Mouse (Mus musculus): Measurements from ENCODE around the gene Ephx3.

Gene Ephx3

DNA sequence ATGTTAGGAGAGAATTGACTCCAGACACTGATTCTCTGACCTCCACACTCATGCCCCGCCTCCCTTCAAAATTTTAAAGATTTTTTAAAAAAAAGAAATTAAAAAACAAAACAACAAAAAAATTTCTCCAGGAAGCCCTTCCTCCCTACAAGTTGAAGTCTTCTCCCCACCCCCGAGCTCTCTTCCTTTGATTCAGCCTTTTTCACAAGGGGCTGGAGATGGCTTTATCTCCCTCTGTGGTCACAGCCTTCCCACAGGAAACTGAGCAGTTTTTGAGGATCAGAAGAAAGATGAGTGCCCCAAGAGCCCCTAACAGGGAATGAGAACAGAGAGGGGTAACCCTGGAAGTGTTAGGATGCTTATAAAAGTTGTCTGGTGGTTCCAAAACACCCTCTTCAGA is 16.9 kb downstream of the Ephx3 start:
- no peak for DNase-seq

GRCm38 (mm10) chr17:32169518-32170225 is 19.7 kb downstream of the Ephx3 start:
- peak; percentile 77 for DNase-seq

DNA sequence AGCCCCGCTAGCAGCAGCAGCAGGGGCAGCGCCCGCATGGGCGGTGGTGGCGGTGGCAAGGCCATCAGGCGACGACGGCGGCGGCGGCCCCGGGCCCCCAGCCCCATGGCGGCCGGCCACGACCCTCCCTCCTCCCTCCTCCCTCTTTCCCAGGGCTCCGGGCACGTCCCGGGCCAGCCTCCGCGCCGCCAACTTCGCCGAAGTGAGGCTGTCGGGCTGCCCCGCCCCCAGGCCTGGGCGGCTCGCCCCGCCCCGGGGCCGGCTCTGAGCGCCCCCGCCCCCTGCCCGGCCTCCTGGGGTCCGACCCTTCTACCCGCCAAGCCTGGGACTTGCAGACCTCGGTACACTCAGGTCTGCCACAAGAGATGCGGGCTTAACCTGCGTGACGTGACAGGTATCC is 22.7 kb downstream of the Ephx3 start, which contains the start of gene Notch3:
Gene Notch3, minus strand, starts transcription at position 166 of the 400 bp plus-strand sequence.
- DNase-seq: peak; percentile 82

DNA sequence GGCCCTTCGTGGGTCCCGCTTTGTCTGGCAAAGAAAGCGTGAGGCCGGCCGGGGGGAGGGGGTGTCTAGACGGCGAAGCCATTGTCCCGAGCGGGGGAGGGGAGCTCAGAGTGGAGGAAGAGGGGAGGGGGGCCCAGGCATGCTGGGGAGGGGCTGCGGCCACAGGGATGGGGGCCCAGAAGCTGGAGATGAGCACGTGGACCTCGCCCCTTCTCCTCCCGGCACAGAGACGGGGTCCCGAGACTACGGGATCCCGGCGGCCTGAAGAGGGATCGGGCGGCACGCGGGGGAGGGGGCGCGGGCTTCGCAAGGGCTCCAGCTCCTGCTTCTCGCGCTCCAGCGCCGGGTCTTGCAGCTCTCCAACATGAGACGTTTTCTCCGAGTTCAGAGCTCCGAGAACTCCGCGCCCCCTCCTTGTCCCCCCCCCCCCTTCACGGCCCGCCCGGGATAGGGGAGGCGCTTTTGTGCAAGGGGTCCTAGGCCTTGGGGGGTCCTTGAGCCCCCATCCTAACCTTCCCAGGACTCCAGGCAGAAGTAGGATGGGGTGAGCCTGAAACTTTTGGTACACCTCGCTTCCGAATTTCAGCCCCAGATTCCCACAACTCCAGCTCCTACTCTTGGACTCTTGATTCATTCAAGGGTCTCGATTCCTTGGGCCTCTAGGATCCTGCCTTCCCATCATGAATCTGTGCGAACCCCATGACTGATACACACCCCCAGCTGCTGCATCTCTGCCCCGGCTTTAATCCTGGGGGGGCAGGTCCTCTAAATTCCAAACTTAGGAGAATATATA is 23.4 kb downstream of the Ephx3 start:
- peak; percentile 89 for DNase-seq

- no peak for DNase-seq
These were observed 24.0 kb downstream of the Ephx3 start for GRCm38 (mm10) chr17:32165266-32165802.

- DNase-seq: peak; percentile 19
These were observed 24.6 kb downstream of the Ephx3 start for GRCm38 (mm10) chr17:32164780-32165179.

DNA sequence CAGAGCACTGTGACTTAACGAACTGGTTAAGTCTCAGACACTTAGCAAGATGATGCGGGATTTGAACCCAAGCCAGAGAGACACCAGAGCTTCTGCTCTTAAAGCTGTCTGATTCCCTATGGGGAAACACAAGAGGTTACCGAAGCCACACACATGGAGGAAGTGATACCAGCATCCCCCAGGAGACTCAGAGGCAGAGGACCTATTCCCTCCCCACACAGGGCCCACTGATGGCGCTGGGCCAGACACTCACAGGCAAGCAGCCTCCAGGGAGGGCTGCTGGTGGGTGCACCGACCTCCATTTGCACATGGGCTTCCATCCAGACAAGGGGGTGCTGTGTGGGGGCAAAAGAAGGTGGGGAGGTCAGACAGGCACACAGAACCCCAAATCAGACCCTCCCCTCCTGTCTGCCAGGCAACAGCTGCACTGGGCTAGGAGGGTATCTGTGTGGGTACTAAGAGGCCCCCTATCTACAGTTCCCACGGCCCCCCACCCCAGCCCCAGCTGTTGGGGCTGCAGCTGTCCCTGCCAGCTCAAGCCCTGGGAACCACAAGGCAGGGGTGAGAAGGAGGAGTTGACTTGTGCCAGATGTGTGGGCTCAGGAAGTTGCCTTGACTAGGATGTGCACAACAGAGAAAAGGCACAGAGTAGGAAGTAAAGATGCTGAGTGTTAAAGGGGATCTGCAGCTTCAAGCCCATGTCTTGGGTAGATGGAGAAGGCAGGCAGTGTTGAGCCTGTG is 25.3 kb downstream of the Ephx3 start:
- peak; percentile 87 for DNase-seq

GRCm38 (mm10) chr17:32162112-32162850 is 27.1 kb downstream of the Ephx3 start:
- peak; percentile 92 for DNase-seq

GRCm38 (mm10) chr17:32160882-32161281 is 28.5 kb downstream of the Ephx3 start:
- DNase-seq: no peak

DNA sequence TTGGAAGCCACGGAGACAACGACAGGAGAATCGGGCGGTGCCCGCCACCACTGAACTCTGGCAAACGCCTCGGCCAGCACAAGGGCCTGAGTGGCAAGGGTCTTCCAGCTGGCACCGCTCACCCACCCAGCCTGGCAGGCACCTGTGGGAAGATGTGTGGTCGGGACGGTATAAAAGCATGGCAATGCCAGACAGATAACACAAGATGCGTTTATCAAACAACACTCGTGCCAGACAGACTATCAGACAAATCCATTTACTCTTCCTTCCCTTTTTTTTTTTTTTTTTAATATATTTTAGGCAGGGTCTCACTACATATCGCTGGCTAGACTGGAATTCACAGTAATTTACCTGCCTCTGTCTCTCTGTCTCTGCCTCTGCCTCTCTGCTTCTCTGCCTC is 30.5 kb downstream of the Ephx3 start:
- DNase-seq: no peak

GRCm38 (mm10) chr17:32146718-32147117 is 42.6 kb downstream of the Ephx3 start:
- DNase-seq: no peak

DNA sequence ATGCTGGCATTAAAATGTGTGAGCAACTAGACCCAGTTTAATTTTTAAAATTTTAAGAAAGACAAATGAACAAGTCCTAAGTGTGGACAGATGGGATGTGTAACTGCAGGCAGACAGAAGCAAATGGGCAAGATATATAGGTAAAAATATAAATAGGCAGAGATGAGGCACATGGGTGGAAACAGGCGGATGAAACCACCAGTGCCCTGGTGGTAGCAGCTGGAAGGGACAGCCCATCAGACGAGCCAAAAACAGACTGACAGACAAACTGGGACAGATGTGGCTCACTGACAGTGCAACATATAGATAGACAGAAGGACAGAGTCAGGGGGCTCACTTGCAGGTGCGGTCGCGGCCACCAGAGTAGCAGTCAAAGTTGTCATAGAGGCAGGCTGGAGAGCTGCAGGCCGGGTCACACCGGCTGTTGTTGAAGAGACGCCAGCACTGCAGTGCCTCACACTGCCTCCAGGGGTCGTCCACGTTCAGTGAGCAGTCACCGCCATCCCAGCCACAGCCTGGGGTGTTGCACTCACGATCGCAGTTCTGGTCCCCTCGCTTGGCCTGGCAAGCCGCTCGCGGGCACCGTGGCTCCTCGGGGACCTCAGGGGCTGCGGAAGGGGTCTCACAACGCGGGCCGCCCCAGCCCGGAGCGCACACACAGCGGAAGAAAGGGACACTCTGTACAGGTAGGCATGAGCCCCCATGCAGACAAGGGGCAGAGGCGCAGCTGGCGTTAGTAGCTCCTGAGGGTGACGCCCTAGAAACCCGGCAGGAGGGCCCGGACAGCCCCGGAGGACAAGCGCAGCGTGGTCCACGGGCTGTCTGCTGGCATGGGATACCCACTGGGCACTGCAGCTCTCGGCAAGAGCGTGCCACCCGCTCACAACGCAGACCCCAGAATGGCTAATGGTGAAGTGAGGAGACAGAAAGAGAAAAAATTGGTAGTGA is 46.2 kb downstream of the Ephx3 start:
- DNase-seq: peak; percentile 84

GRCm38 (mm10) chr17:32142234-32142633 is 47.1 kb downstream of the Ephx3 start:
- no peak for DNase-seq

Data from thymus, postnatal 14 days (tissue).